ENCODE assay signal across 8 mouse cellular contexts in genomic region chr2:127069781-127070434, GRCm38 (mm10). TPM values are rescaled to one million over a fixed set of nuclear protein-coding genes. Genes with fewer than 3 reads are reported as not detected.
A peak's percentile ranks its signal among the peaks of the same experiment; 100 is the strongest.
DNase-seq lines count a peak whose midpoint lies in the region; ATAC-seq and TF ChIP-seq lines count a peak whose summit lies in the region.

No protein-coding gene starts in this region.

- H3K9me3 ChIP-seq in hindbrain, embryonic 14.5 days (ENCODE audit: control insufficient read depth, low read length) = no peaks in the 10 kb centered on the region
- H3K9me3 ChIP-seq in midbrain, embryonic 14.5 days (ENCODE audit: control insufficient read depth, low read length) = no peaks in the 10 kb centered on the region

- ATAC-seq in hindbrain, embryonic 14.5 days (ENCODE audit: low FRiP score) = no peak; the same call in 1 of the 2 replicates
- ATAC-seq in midbrain, embryonic 14.5 days (ENCODE audit: low FRiP score, low TSS enrichment) = no peak; the same call in 1 of the 2 replicates
- ATAC-seq in inflammation-experienced regulatory T-cells, adult 6 months = no peak

- peak overlapping the region; percentile 72 for H3K4me3 ChIP-seq in left cerebral cortex, adult 2 months
- H3K4me3 ChIP-seq in hindbrain, embryonic 14.5 days (replicated peaks; ENCODE audit: low read length) = peak overlapping the region; percentile 73
- H3K4me3 ChIP-seq in midbrain, embryonic 14.5 days (replicated peaks; ENCODE audit: low read depth, low read length) = peak overlapping the region; percentile 48

- H3K4me1 ChIP-seq in hindbrain, embryonic 14.5 days (replicated peaks; ENCODE audit: control insufficient read depth, insufficient read depth, low read length) = no peaks in the 10 kb centered on the region
- H3K4me1 ChIP-seq in midbrain, embryonic 14.5 days (ENCODE audit: control insufficient read depth, insufficient read depth, low read length) = peaks cover 4% of the 10 kb centered on the region; the same call in 1 of the 2 replicates

- no peak overlapping the region for H3K27ac ChIP-seq in left cerebral cortex, adult 2 months
- no peak overlapping the region for H3K27ac ChIP-seq in hindbrain, embryonic 14.5 days
- peak overlapping the region; percentile 55; the same call in 1 of the 2 replicates for H3K27ac ChIP-seq in midbrain, embryonic 14.5 days (replicated peaks; ENCODE audit: low read depth, low read length)

- peak overlapping the region; percentile 76 for H3K4me2 ChIP-seq in hindbrain, embryonic 14.5 days (replicated peaks)
- peak overlapping the region; percentile 69 for H3K4me2 ChIP-seq in midbrain, embryonic 14.5 days (ENCODE audit: low read length)

- 22% methylated on average over 11 of the region's 11 CpGs for WGBS in hindbrain, embryonic 14.5 days
- 14% methylated on average over 11 of the region's 11 CpGs for WGBS in midbrain, embryonic 14.5 days

- H3K27me3 ChIP-seq in hindbrain, embryonic 14.5 days (ENCODE audit: control insufficient read depth, insufficient read depth, low read length) = no peaks in the 10 kb centered on the region
- H3K27me3 ChIP-seq in midbrain, embryonic 14.5 days (ENCODE audit: control insufficient read depth, insufficient read depth, low read length) = no peaks in the 10 kb centered on the region

- no peak for TF ChIP-seq CTCF in left cerebral cortex, adult 2 months (IDR thresholded peaks at IDR 0.05)

- H3K9ac ChIP-seq in hindbrain, embryonic 14.5 days = peak overlapping the region; percentile 76; the same call in 1 of the 2 replicates
- H3K9ac ChIP-seq in midbrain, embryonic 14.5 days (replicated peaks; ENCODE audit: low read length) = peak overlapping the region; percentile 62; the same call in 1 of the 2 replicates

- DNase-seq in left cerebral cortex, adult 2 months (ENCODE audit: extremely low spot score in 1 of 2, low spot score in 2 of 2) = no peak
- DNase-seq in left cerebral cortex, postnatal 36 days (ENCODE audit: low spot score in 2 of 2) = no peak
- DNase-seq in embryo, embryonic 11 days = peak; percentile 1
- DNase-seq in hindbrain, embryonic 14.5 days (ENCODE audit: low spot score) = no peak
- no peak for DNase-seq in midbrain, embryonic 14.5 days
- DNase-seq in left cerebral cortex, postnatal 4 days = no peak
- no peak for DNase-seq in layer of hippocampus, adult 18-20 months (ENCODE audit: low spot score in 2 of 2)

- peaks cover 21% of the 10 kb centered on the region for H3K36me3 ChIP-seq in hindbrain, embryonic 14.5 days (replicated peaks; ENCODE audit: control insufficient read depth, insufficient read depth)
- peaks cover 20% of the 10 kb centered on the region for H3K36me3 ChIP-seq in midbrain, embryonic 14.5 days (ENCODE audit: control insufficient read depth, insufficient read depth, low read length)

- intact Hi-C loops in left cerebral cortex, adult 2 months (cut with DNase I) = no loop called here
- intact Hi-C loops in left cerebral cortex, postnatal 36 days (cut with DNase I) = no loop called here
- intact Hi-C loops in left cerebral cortex, postnatal 4 days (cut with DNase I) = loop anchor here (10.0 kb wide), 1 partner anchor 145 kb away; no protein-coding TSS in a partner anchor

RNA-seq across cellular contexts. Expression of gene Blvra, which starts 0.6 kb away (rescaled TPM):
- 10 to 100 TPM; 25.2 to 27.7 TPM for total RNA-seq in left cerebral cortex, adult 2 months (2021)
- total RNA-seq in left cerebral cortex, postnatal 36 days (2021) = 10 to 100 TPM; 27.3 to 28.4 TPM
- 27.7 and 32.9 TPM in 2 replicates for polyA plus RNA-seq in hindbrain, embryonic 14.5 days (2014; fragmentation: Nextera tagmentation; extraction: Ambion mirVana)
- 23.9 and 27.3 TPM in 2 replicates for polyA plus RNA-seq in midbrain, embryonic 14.5 days (2014; fragmentation: Nextera tagmentation; extraction: Ambion mirVana)
- polyA plus RNA-seq in inflammation-experienced regulatory T-cells, adult 6 months (2017; shearing (Covaris generic)) = 100 to 1,000 TPM in 1 of 3 experiments, 10 to 100 TPM in 2; 95.3 to 130 (median 96.5) TPM
- total RNA-seq in left cerebral cortex, postnatal 4 days (2021) = 10 to 100 TPM; 17.7 TPM
- total RNA-seq in layer of hippocampus, adult 18-20 months (2021) = 10 to 100 TPM; 20.9 to 23.3 TPM
